Mouse (Mus musculus): ENCODE data around the gene Vsig10. TPM values are rescaled to one million over a fixed set of nuclear protein-coding genes. Genes with fewer than 3 reads are reported as not detected.

Gene Vsig10
- polyA plus RNA-seq, 1 experiment from 2014 or later, result 4.7 TPM

DNA sequence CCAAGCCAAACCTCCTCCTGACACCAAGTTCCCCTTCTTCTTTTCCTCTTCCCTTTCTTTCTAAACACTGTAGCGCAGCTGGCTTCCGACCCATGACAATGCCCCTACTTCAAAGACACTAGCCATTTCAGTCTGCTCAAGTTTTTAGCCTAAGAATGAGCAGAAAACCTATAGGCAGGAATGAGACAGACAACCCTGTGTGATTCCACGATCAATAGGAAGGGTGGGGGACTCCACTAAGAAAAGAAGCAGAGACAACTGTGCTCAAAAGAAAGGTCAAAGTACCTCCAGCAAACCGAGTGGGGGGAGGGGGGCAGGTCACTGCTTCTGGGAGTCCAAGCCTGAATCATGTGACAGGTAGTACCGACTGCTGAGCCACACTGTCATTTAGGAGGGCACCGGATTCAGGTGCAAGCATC is 77.7 kb downstream of the Vsig10 start:
- H3K4me1 ChIP-seq, result 0 out of 2 replicates have a peak, but pooled peaks cover 4% of the 10 kb centered on the region
- H3K9me3 ChIP-seq, result 0 out of 2 replicates have a peak, but pooled peaks cover 4% of the 10 kb centered on the region
- H3K4me3 ChIP-seq, result no peak overlapping the region
- WGBS, result 63% methylated on average over 6 of the region's 6 CpGs
- no peak overlapping the region for H3K4me2 ChIP-seq (replicated peaks)
- H3K27me3 ChIP-seq, result no peaks in the 10 kb centered on the region
- ATAC-seq (ENCODE audit: low FRiP score, low read depth), result no peak
- no peak overlapping the region for H3K27ac ChIP-seq (replicated peaks)
- no peak overlapping the region for H3K9ac ChIP-seq (replicated peaks)
- no peaks in the 10 kb centered on the region for H3K36me3 ChIP-seq

DNA sequence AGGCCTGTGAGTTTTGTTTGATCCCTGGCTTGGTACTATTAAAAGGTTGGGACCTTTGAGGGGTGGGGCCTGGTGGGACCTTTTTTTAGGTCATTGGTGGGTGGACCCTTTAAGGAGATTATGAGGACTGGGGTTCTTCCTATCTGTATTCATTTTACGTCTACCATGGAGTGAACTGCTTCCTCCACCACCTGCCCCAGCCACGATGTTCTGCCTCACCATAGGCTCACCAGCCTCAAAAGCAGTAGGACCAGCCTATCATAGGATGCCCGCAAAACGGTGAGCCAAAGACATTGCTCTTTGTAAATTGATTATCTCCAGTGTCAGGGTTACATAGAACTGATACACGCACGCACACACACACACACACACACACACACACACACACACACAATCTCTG is 78.5 kb downstream of the Vsig10 start:
- ATAC-seq (ENCODE audit: low FRiP score, low read depth), result no peak
- Histone ChIP-seq H3K9me3 (0 out of 2 replicates have a peak, but pooled peaks cover 4% of the 10 kb centered on the region), H3K27me3 (no peaks in the 10 kb centered on the region), H3K9ac (replicated peaks) (no peak overlapping the region), H3K4me2 (replicated peaks) (no peak overlapping the region), H3K36me3 (no peaks in the 10 kb centered on the region), H3K4me1 (0 out of 2 replicates have a peak, but pooled peaks cover 4% of the 10 kb centered on the region), H3K27ac (replicated peaks) (no peak overlapping the region), H3K4me3 (no peak overlapping the region)
- 93% methylated on average over 6 of the region's 6 CpGs for WGBS

DNA sequence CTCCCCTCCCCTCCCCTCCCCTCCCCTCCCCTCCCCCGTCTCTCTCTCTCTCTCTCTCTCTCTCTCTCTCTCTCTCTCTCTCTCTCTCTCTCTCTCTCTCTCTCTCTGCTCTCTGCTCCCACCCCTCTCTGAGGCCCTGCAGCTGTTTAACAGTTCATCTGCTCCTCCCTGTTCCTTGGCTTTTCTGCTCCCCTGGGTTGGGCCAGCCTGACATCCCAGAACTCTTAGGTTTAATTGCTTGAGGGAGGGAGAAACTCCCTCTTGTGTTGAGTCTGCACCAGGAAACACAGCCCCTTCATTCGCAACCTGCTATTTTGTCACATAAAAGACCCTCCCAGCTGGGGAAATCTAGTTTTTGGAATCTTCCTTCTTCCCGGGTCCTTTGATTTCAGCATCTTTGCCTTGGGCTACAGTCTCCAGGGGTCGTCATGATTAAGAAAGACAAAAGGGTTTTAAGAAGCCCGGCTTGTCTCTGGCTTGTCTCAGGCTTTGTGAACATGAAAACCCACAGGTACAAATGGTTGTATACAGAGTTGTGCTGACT is 79.2 kb downstream of the Vsig10 start:
- no peaks in the 10 kb centered on the region for H3K36me3 ChIP-seq
- H3K4me3 ChIP-seq, result no peak overlapping the region
- no peak overlapping the region for H3K4me2 ChIP-seq (replicated peaks)
- ATAC-seq (ENCODE audit: low FRiP score, low read depth), result no peak
- H3K27ac ChIP-seq (replicated peaks), result no peak overlapping the region
- H3K4me1 ChIP-seq, result 0 out of 2 replicates have a peak, but pooled peaks cover 4% of the 10 kb centered on the region
- no peaks in the 10 kb centered on the region for H3K27me3 ChIP-seq
- 31% methylated on average over 4 of the region's 5 CpGs for WGBS
- H3K9me3 ChIP-seq, result no peaks in the 10 kb centered on the region
- H3K9ac ChIP-seq (replicated peaks), result no peak overlapping the region

DNA sequence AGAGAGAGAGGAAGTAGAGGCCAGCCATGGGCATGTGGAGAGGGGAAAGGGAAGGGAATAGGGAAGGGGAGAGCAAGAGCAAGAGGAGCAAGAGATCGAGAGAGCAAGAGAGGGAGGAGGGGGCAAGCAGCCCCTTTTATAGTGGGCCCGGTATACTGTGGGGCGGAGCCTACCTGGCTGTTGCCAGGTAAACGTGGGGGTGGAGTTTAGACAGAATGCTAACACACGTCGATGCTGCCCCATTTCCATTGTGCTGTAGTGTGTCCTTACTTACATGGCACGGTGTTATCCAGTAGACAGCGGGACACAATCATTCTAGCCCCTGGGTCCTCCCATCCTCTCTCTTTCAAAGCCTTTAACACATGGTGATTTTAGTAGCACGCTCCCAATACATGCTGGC is 80.4 kb downstream of the Vsig10 start:
- ATAC-seq (ENCODE audit: low FRiP score, low read depth), result no peak
- Histone ChIP-seq H3K4me1 (0 out of 2 replicates have a peak, but pooled peaks cover 4% of the 10 kb centered on the region), H3K9ac (replicated peaks) (no peak overlapping the region), H3K4me3 (no peak overlapping the region), H3K27me3 (no peaks in the 10 kb centered on the region), H3K36me3 (no peaks in the 10 kb centered on the region), H3K4me2 (replicated peaks) (no peak overlapping the region), H3K9me3 (no peaks in the 10 kb centered on the region), H3K27ac (replicated peaks) (no peak overlapping the region)
- WGBS, result 80% methylated on average over 9 of the region's 9 CpGs

DNA sequence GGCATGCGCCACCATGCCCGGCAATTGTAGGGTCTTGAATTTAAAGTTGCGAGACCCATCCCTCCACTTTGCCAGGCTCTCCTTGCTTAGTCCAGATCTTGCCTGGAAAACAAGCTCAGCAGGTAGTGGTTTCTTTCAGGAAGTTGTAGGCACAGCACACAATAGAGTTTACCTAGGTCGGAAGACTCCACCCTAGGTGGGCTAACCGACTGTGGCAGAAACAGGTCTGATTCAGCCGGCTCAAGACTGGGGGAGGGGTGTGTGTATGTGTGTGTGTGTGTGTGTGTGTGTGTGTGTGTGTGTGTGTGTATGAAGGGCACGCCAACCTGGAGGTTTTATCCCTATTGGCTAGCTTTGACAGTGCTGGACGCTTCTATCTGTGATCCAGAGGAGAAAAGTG is 84.7 kb downstream of the Vsig10 start:
- Histone ChIP-seq H3K27me3 (no peaks in the 10 kb centered on the region), H3K9me3 (no peaks in the 10 kb centered on the region), H3K4me2 (replicated peaks) (no peak overlapping the region), H3K4me1 (no peaks in the 10 kb centered on the region), H3K27ac (replicated peaks) (no peak overlapping the region), H3K36me3 (no peaks in the 10 kb centered on the region), H3K4me3 (no peak overlapping the region), H3K9ac (replicated peaks) (no peak overlapping the region)
- WGBS, result 88% methylated on average over 8 of the region's 8 CpGs
- no peak for ATAC-seq (ENCODE audit: low FRiP score, low read depth)

Other genes starting within 250 kb of the Vsig10 start
- 116 and 118 TPM in 2 replicates for gene Suds3, start 203.0 kb upstream of the Vsig10 start, polyA plus RNA-seq (2016; fragmentation: Nextera tagmentation; extraction: Ambion mirVana)
- gene Taok3, start 199.0 kb upstream of the Vsig10 start, polyA plus RNA-seq (2016; fragmentation: Nextera tagmentation; extraction: Ambion mirVana), result 28.3 and 28.9 TPM in 2 replicates
- gene Pebp1, start 31.5 kb upstream of the Vsig10 start, polyA plus RNA-seq (2016; fragmentation: Nextera tagmentation; extraction: Ambion mirVana), result 797 and 825 TPM in 2 replicates
- 113 and 114 TPM in 2 replicates for gene Wsb2, start 38.2 kb downstream of the Vsig10 start, polyA plus RNA-seq (2016; fragmentation: Nextera tagmentation; extraction: Ambion mirVana)
- gene Rfc5, start 70.0 kb downstream of the Vsig10 start, polyA plus RNA-seq (2016; fragmentation: Nextera tagmentation; extraction: Ambion mirVana), result 72.9 and 79.5 TPM in 2 replicates
- 2.6 and 3.9 TPM in 2 replicates for gene Ksr2, start 94.9 kb downstream of the Vsig10 start, polyA plus RNA-seq (2016; fragmentation: Nextera tagmentation; extraction: Ambion mirVana)